Mouse (Mus musculus): ENCODE measurements around the gene Olfr1209. TPM values are rescaled to one million over a fixed set of nuclear protein-coding genes. Genes with fewer than 3 reads are reported as not detected.

Gene Olfr1209
- not detected in 2 replicates for polyA plus RNA-seq (2012; rRNA removed; ENCODE audit: low replicate concordance)

GRCm38 (mm10) chr2:88915057-88915456 is at the start of gene Olfr1209:
Gene Olfr1209, minus strand, starts transcription at chr2:88915157.

GRCm38 (mm10) chr2:88953669-88954068 is 38.7 kb upstream of the Olfr1209 start, which contains the start of gene Olfr1212:
Gene Olfr1212, plus strand, starts transcription at chr2:88953969.

GRCm38 (mm10) chr2:88938011-88938410 is 23.1 kb upstream of the Olfr1209 start, which contains the start of gene Olfr1211:
Gene Olfr1211, minus strand, starts transcription at chr2:88938111.

GRCm38 (mm10) chr2:88902211-88902610 is 12.7 kb downstream of the Olfr1209 start, which contains the start of gene Olfr1208:
Gene Olfr1208, minus strand, starts transcription at chr2:88902311.

GRCm38 (mm10) chr2:88862931-88863330 is 52.0 kb downstream of the Olfr1209 start, which contains the start of gene Olfr1206:
Gene Olfr1206, plus strand, starts transcription at chr2:88863231.

Other genes with a start within 250 kb of the Olfr1209 start
- not detected in 2 replicates for gene Olfr1193, start 239.5 kb downstream of the Olfr1209 start, polyA plus RNA-seq (2012; rRNA removed; ENCODE audit: low replicate concordance)
- not detected in 2 replicates for gene Olfr1195, start 226.0 kb downstream of the Olfr1209 start, polyA plus RNA-seq (2012; rRNA removed; ENCODE audit: low replicate concordance)
- gene Olfr1196, start 210.6 kb downstream of the Olfr1209 start, polyA plus RNA-seq (2012; rRNA removed; ENCODE audit: low replicate concordance) = not detected in 2 replicates
- gene Olfr1197, start 182.8 kb downstream of the Olfr1209 start, polyA plus RNA-seq (2012; rRNA removed; ENCODE audit: low replicate concordance) = not detected in 2 replicates
- not detected in 2 replicates for gene Olfr1198, start 163.8 kb downstream of the Olfr1209 start, polyA plus RNA-seq (2012; rRNA removed; ENCODE audit: low replicate concordance)
- not detected in 2 replicates for gene Olfr1199, start 154.7 kb downstream of the Olfr1209 start, polyA plus RNA-seq (2012; rRNA removed; ENCODE audit: low replicate concordance)
- not detected in 2 replicates for gene Olfr1200, start 144.7 kb downstream of the Olfr1209 start, polyA plus RNA-seq (2012; rRNA removed; ENCODE audit: low replicate concordance)
- not detected in 2 replicates for gene Olfr1201, start 122.1 kb downstream of the Olfr1209 start, polyA plus RNA-seq (2012; rRNA removed; ENCODE audit: low replicate concordance)
- not detected in 2 replicates for gene Olfr1202, start 100.7 kb downstream of the Olfr1209 start, polyA plus RNA-seq (2012; rRNA removed; ENCODE audit: low replicate concordance)
- not detected in 2 replicates for gene Olfr1205, start 85.4 kb downstream of the Olfr1209 start, polyA plus RNA-seq (2012; rRNA removed; ENCODE audit: low replicate concordance)
- gene Olfr1204, start 65.9 kb downstream of the Olfr1209 start, polyA plus RNA-seq (2012; rRNA removed; ENCODE audit: low replicate concordance) = not detected in 2 replicates
- gene Olfr1206, start 51.9 kb downstream of the Olfr1209 start, polyA plus RNA-seq (2012; rRNA removed; ENCODE audit: low replicate concordance) = not detected in 2 replicates
- gene Olfr1208, start 12.8 kb downstream of the Olfr1209 start, polyA plus RNA-seq (2012; rRNA removed; ENCODE audit: low replicate concordance) = not detected in 2 replicates
- gene Olfr1211, start 23.0 kb upstream of the Olfr1209 start, polyA plus RNA-seq (2012; rRNA removed; ENCODE audit: low replicate concordance) = not detected in 2 replicates
- not detected in 2 replicates for gene Olfr1212, start 38.8 kb upstream of the Olfr1209 start, polyA plus RNA-seq (2012; rRNA removed; ENCODE audit: low replicate concordance)
- not detected in 2 replicates for gene Gm13762, start 65.1 kb upstream of the Olfr1209 start, polyA plus RNA-seq (2012; rRNA removed; ENCODE audit: low replicate concordance)
- gene Olfr1214, start 77.5 kb upstream of the Olfr1209 start, polyA plus RNA-seq (2012; rRNA removed; ENCODE audit: low replicate concordance) = not detected in 2 replicates
- not detected in 2 replicates for gene Olfr1215, start 91.8 kb upstream of the Olfr1209 start, polyA plus RNA-seq (2012; rRNA removed; ENCODE audit: low replicate concordance)
- not detected in 2 replicates for gene Olfr1216, start 103.2 kb upstream of the Olfr1209 start, polyA plus RNA-seq (2012; rRNA removed; ENCODE audit: low replicate concordance)
- gene Olfr1217, start 116.9 kb upstream of the Olfr1209 start, polyA plus RNA-seq (2012; rRNA removed; ENCODE audit: low replicate concordance) = not detected in 2 replicates
- gene Olfr1218, start 146.0 kb upstream of the Olfr1209 start, polyA plus RNA-seq (2012; rRNA removed; ENCODE audit: low replicate concordance) = not detected in 2 replicates
- gene Olfr1219, start 168.4 kb upstream of the Olfr1209 start, polyA plus RNA-seq (2012; rRNA removed; ENCODE audit: low replicate concordance) = not detected in 2 replicates
- not detected in 2 replicates for gene Olfr1220, start 191.7 kb upstream of the Olfr1209 start, polyA plus RNA-seq (2012; rRNA removed; ENCODE audit: low replicate concordance)
- not detected in 2 replicates for gene Olfr1221, start 202.1 kb upstream of the Olfr1209 start, polyA plus RNA-seq (2012; rRNA removed; ENCODE audit: low replicate concordance)
- not detected in 2 replicates for gene Olfr1222, start 217.9 kb upstream of the Olfr1209 start, polyA plus RNA-seq (2012; rRNA removed; ENCODE audit: low replicate concordance)
- gene Olfr1223, start 236.4 kb upstream of the Olfr1209 start, polyA plus RNA-seq (2012; rRNA removed; ENCODE audit: low replicate concordance) = not detected in 2 replicates
- not detected in 2 replicates for gene Olfr1224-ps1, start 248.9 kb upstream of the Olfr1209 start, polyA plus RNA-seq (2012; rRNA removed; ENCODE audit: low replicate concordance)

Measured in duodenum, adult 2 months (tissue).